Mouse (Mus musculus) small intestine, adult 2 months (tissue): ENCODE measurements around the gene Spc25. TPM values are rescaled to one million over a fixed set of nuclear protein-coding genes. Genes with fewer than 3 reads are reported as not detected.

Experiments used
- H3K27ac ChIP-seq: fragments of 200-500 bp; 2 replicates; pipeline ENCODE4 v1.5.1; 2012; ENCODE audit warnings: low read depth, low read length, control low read depth, inconsistent platforms; ENCODE audit not compliant: insufficient read depth
- H3K27me3 ChIP-seq: fragments of 200-500 bp; 2 replicates; pipeline ENCODE4 v1.6.1; 2012; ENCODE audit warnings: mild to moderate bottlenecking, moderate library complexity, low read length, inconsistent platforms; ENCODE audit not compliant: control insufficient read depth, insufficient read depth
- H3K36me3 ChIP-seq: fragments of 200-500 bp; 2 replicates; pipeline ENCODE4 v1.6.1; 2012; ENCODE audit warnings: mild to moderate bottlenecking, low read length, control low read depth, inconsistent platforms; ENCODE audit not compliant: control insufficient read depth, insufficient read depth
- H3K4me1 ChIP-seq: fragments of 200-500 bp; 2 replicates; pipeline ENCODE4 v1.6.1; 2012; ENCODE audit warnings: low read length, inconsistent platforms, mixed read lengths; ENCODE audit not compliant: control insufficient read depth, insufficient read depth, insufficient read length
- H3K4me3 ChIP-seq: fragments of 200-500 bp; 2 replicates; pipeline ENCODE4 v1.5.1; 2012; ENCODE audit warnings: low read depth, mild to moderate bottlenecking, control low read depth, inconsistent platforms, low read length, moderate library complexity
- CTCF ChIP-seq: fragments of 200-500 bp; IDR thresholded peaks from 2 replicates; pipeline ENCODE4 v1.5.1; 2012; ENCODE audit warnings: low read depth, mild to moderate bottlenecking, control low read depth, inconsistent platforms, low read length, moderate library complexity, mixed read lengths; ENCODE audit not compliant: insufficient replicate concordance, insufficient read length; ENCODE audit errors: extremely low read depth
- POLR2A ChIP-seq: fragments of 200-500 bp; IDR thresholded peaks from 2 replicates; pipeline ENCODE4 v1.6.1; 2012; ENCODE audit warnings: low read depth, mild to moderate bottlenecking, control low read depth, inconsistent platforms, low read length, moderate library complexity
- WGBS: fragments of 180-500 bp; shearing (Covaris S2); methylation state at CpG from one replicate; pipeline ENCODE4 v1.1.7; 2018; 5-methylcytosine and 5-hydroxymethylcytosine counted together
- polyA plus RNA-seq: library from polyadenylated mRNA; depleted of rRNA; stranded (reverse); fragments of >200 nt; gene quantifications from 2 replicates; pipeline ENCODE4 v1.2.3, GENCODE M21; 2012

The Spc25 gene
- polyA plus RNA-seq, 1 experiment = 0.82 TPM

DNA sequence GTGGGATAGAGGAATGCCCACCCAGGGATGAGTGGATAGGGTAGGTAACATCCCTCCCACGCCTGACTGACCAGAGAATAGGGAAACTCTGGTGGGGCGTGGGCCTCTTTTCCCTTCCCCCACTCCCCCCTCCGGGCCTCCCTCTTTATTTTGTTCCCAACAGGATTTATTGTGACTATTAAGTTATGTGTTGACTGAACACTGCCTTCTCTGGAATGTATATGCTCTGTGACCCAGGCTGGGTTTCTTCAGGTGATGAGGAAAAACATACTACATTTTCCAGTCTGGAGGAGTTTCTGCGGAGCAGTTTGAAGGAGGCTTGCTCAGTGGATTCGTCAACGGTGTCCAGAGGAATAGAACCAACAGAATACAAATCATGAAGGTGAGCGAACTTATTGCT, 4.8 kb upstream of the Spc25 start, which contains the start of gene G6pc2:
Gene G6pc2 (plus strand): TSS at position 301 of the 400 bp plus-strand sequence.
- WGBS = 77% methylated on average over 7 of the region's 7 CpGs

DNA sequence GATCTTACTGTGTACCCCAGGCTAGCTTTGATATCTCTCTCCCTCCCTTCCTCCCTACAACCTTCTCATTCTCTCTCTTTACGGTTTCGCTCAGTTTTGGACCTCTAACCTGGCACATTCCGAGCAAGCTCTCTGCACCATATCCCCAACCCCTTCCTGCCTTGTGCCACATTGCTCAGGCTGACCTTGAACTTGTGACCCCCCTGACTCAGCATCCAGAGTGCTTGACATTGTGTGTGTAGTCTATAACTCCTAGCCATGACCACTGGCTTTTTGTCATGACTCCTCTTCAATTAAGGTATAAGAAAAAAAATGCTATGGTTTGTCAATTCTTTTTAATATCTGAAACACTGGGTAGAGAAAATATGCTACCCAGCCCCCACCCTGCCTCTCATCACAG, 3.7 kb upstream of the Spc25 start:
- Histone ChIP-seq H3K27ac (no peak overlapping the region), H3K4me3 (no peak overlapping the region), H3K36me3 (no peaks in the 10 kb centered on the region), H3K4me1 (peaks cover 4% of the 10 kb centered on the region; the same call in 1 of the 2 replicates), H3K27me3 (no peaks in the 10 kb centered on the region)
- 84% methylated on average over 3 of the region's 3 CpGs for WGBS
- TF ChIP-seq CTCF (no peak), POLR2A (no peak)

More for the DNA sequence above, 4.8 kb upstream of the Spc25 start, which contains the start of gene G6pc2:
- Histone ChIP-seq H3K27me3 (no peaks in the 10 kb centered on the region), H3K4me1 (peaks cover 2% of the 10 kb centered on the region; the same call in 1 of the 2 replicates), H3K27ac (no peak within 1 kb of the TSS), H3K36me3 (no peaks in the 10 kb centered on the region), H3K4me3 (no peak within 1 kb of the TSS)
- no peak for TF ChIP-seq CTCF
- no peak for TF ChIP-seq POLR2A

DNA sequence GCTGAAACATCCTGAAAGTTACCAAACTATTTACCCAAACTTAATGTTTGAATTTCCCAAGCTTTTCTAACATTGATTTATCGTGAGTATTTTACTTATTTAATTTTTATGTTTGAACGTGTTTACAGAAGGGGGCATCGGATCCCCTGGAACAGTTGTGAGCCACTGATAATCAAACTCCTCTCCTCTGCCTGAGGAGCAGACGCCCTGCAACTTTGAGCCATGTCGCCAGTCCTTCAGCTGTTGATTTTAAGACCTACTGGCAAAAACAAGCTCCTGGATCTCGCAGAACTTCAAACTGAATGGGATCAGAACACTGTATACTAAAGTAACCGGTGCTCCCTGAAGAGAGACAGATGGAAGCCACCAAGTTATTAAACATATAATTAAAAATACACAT, 529 bp upstream of the Spc25 start:
- Histone ChIP-seq H3K4me3 (no peak overlapping the region), H3K4me1 (peaks cover 4% of the 10 kb centered on the region; the same call in 1 of the 2 replicates), H3K27ac (no peak overlapping the region), H3K27me3 (no peaks in the 10 kb centered on the region), H3K36me3 (no peaks in the 10 kb centered on the region)
- TF ChIP-seq CTCF (no peak), POLR2A (no peak)
- 18% methylated on average over 7 of the region's 7 CpGs for WGBS

DNA sequence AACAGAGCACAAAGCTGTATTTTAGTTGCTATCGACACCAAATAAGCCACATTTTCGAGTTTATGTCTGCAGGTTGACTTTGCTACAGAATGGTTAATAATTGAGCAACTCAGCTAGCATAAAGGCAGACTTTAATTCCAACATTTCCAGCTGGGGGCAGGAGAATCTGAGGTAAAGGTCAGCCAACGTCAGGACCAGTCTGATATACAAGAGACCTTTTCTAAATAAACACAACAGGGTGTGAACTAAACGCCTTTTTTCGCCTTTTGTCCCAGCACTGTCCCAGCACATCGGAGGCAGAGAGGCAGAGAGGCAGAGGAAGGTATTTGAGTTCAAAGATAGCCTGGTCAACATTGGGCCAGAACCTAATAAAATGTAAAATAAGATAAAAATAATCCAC, 809 bp downstream of the Spc25 start:
- peak overlapping the region; percentile 90 for H3K4me3 ChIP-seq
- H3K27me3 ChIP-seq = no peaks in the 10 kb centered on the region
- H3K27ac ChIP-seq = no peak overlapping the region
- TF ChIP-seq POLR2A = no peak
- TF ChIP-seq CTCF = no peak
- peaks cover 4% of the 10 kb centered on the region for H3K36me3 ChIP-seq
- H3K4me1 ChIP-seq = peaks cover 4% of the 10 kb centered on the region; the same call in 1 of the 2 replicates
- 5% methylated on average over 6 of the region's 6 CpGs for WGBS

DNA sequence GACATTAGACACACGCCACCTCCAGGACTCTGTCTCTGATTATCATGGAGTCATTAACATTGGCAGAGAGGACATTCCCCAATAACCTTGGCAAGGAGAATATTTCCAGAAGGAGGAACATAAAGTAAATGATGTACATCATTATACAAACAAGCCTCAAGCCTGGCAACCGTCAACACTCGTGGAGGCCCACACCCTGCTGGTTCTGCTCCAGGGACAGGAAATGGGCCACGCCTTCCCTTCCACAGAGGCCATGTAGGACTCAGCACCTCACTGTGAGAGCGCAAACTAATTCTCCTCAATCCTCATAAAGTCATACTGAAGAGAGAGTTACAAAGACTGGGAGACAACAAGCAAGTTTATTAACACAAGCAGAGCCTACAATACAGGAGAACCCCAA, 12.4 kb downstream of the Spc25 start:
- 69% methylated on average over 5 of the region's 5 CpGs for WGBS
- H3K36me3 ChIP-seq = peaks cover 19% of the 10 kb centered on the region
- no peak for TF ChIP-seq CTCF
- TF ChIP-seq POLR2A = no peak

DNA sequence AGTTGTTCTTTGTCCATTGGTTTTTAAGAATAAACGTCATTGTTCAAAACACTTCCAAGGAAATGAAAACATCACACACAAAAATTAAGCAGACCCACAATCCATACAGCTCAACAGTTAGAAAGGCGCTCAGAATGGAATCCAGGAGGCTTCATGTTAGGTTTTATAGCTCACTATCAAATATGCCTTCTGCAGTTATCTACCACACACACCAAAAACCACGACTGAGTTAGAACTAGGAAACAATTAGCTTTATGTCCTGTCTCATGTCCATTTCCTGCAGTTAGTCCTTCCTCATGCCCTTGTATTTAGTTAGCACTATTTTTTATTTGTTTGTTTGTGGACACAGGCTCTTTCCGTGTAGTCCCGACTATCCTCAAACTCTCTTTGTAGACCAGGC, 14.9 kb downstream of the Spc25 start:
- WGBS = 74% methylated on average over 5 of the region's 5 CpGs
- H3K4me3 ChIP-seq = no peak overlapping the region

More for the DNA sequence above, 12.4 kb downstream of the Spc25 start:
- H3K27me3 ChIP-seq = no peaks in the 10 kb centered on the region
- no peak overlapping the region for H3K27ac ChIP-seq
- no peaks in the 10 kb centered on the region for H3K4me1 ChIP-seq
- H3K4me3 ChIP-seq = no peak overlapping the region

DNA sequence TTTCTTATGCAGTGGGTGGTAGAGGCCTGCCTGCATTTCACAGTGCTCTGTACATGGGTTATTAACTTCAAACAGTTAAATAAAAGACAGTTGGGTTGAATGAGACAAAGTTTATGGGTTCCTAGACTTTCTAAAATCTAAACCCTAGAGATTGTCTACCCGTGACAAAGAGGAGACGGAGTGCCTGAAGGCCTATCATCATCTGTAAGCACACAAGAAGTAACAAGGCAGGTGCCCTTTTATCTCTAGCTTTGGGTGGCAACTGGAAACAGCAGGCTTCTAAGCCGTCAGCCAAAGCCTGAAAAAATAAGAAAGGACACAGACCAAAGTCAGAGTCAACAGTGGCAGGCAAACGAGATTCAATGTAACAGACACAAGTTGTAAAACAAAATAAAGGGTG, 16.8 kb downstream of the Spc25 start:
- Histone ChIP-seq H3K4me3 (no peak overlapping the region), H3K4me1 (no peaks in the 10 kb centered on the region), H3K36me3 (peaks cover 27% of the 10 kb centered on the region), H3K27ac (no peak overlapping the region), H3K27me3 (no peaks in the 10 kb centered on the region)
- WGBS = 89% methylated on average over 4 of the region's 4 CpGs
- TF ChIP-seq POLR2A = no peak
- TF ChIP-seq CTCF = no peak

More for the DNA sequence above, 14.9 kb downstream of the Spc25 start:
- no peaks in the 10 kb centered on the region for H3K4me1 ChIP-seq
- no peak overlapping the region for H3K27ac ChIP-seq
- H3K27me3 ChIP-seq = no peaks in the 10 kb centered on the region
- TF ChIP-seq CTCF (no peak), POLR2A (no peak)
- peaks cover 19% of the 10 kb centered on the region for H3K36me3 ChIP-seq
